Mouse (Mus musculus): ENCODE data around the gene Cd52.
"Not testable (repeated sequence)": the region's sequence is repeated elsewhere in the genome, so short reads cannot be mapped to it uniquely, and the experiment has no call there.

Cd52 gene

GRCm38 (mm10) chr4:134094923-134095547 lies at the start of gene Cd52:
TSS of gene Cd52 (minus strand) at chr4:134095082.
- DNase-seq (ENCODE audit: low spot score in 2 of 2) = no peak

GRCm38 (mm10) chr4:134144297-134144696 lies 49.4 kb upstream of the Cd52 start:
- DNase-seq (ENCODE audit: low spot score in 2 of 2) = not testable (repeated sequence)

DNA sequence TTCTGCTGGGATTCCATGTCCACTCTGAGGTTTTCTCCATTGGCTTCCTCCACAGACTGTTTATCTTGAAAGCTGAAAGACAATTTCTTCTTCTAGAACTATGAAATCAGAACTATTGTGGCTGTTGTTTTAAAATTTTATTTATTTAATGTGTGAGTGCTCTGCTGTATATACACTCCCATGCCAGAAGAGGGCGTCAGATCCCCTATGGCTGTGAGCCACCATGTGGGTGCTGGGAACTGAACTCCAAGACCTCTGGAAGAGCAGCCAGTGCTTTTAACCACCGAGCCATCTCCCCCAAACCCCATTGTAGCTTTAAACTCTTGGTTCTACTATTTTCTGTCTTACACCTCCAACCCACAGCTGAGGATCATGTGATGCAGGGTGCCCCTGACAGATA lies 44.0 kb upstream of the Cd52 start:
- no peak for DNase-seq (ENCODE audit: low spot score in 2 of 2)

DNA sequence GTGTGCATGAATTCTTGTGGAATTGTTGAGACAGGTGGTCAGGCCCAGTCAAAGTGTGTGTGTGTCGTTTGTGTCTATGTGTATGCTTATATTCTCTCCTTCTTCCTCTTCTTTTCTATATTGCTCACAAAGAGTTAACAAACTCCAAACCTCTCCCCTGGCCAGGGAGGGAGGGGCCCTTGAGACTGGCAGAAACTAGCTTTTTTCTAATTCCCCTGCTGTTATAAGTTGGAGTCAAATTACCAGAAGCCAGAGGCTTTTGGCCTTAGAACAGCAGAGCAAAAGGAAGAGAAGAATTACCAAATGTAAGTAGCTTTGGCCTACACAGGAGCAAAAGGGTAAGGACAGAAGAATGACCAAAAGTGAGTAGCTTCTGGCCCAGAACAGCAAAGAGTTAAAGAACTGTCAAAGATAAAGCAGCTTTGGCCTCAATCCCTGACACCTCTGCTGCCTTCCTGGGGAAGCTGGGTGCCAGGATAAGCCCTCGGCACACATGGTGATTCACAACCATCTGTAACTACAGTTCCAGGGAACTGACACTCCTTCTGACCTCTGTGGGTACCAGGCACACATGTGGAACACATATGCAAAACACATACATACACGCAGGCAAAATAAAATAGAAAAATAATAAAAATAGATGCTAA lies 41.5 kb upstream of the Cd52 start:
- no peak for DNase-seq (ENCODE audit: low spot score in 2 of 2)

DNA sequence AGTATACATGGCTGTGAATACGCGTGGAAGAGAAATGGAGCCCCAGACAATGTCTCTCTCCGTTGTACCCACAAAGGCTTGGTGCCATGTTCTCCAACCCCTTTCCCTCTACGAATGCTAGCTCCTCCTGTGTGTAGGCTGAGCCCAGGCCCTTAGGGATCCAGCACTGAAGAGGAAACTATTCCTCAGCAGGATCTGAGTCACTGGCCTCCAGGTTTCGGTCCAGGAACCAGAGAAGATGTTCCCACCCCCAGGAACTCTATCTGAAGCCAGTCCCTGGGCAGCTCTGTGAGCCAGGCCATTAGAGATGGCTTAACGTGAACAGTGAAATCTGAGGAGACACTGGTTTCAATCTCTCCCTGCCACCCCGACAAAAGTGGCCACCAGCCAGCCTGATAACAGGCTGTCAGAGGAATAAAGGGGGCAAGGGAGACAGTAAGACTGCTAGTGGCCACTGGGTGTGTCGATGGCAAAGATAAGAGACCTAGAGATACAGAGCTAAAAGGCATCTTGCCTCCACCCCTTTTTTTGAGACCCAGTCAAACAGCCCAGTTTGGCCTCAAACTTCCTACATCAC lies 37.7 kb upstream of the Cd52 start:
- no peak for DNase-seq (ENCODE audit: low spot score in 2 of 2)

GRCm38 (mm10) chr4:134132117-134132516 lies 37.2 kb upstream of the Cd52 start:
- DNase-seq (ENCODE audit: low spot score in 2 of 2) = no peak

- DNase-seq (ENCODE audit: low spot score in 2 of 2) = no peak
These were observed 34.6 kb upstream of the Cd52 start for GRCm38 (mm10) chr4:134129482-134129881.

DNA sequence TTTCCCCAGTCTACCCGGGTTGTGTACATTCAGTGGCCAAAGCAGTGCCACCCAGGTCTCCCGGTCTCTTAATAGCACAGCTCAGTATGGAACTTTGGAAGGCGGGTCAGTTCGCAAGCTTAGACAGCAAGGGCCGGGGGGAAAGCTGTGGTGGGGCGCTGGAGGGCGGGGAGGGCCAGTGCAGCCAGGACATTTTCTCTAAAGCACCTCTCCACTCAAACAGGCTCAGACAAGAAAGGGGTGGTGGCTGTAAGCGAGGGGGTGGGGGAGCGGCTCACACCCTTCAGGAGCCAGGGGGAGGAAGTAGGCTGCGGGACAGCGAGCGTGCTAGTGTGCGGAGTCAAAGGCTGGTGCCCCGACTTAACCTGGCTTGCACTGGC lies 34.1 kb upstream of the Cd52 start:
- DNase-seq (ENCODE audit: low spot score in 2 of 2) = no peak

DNA sequence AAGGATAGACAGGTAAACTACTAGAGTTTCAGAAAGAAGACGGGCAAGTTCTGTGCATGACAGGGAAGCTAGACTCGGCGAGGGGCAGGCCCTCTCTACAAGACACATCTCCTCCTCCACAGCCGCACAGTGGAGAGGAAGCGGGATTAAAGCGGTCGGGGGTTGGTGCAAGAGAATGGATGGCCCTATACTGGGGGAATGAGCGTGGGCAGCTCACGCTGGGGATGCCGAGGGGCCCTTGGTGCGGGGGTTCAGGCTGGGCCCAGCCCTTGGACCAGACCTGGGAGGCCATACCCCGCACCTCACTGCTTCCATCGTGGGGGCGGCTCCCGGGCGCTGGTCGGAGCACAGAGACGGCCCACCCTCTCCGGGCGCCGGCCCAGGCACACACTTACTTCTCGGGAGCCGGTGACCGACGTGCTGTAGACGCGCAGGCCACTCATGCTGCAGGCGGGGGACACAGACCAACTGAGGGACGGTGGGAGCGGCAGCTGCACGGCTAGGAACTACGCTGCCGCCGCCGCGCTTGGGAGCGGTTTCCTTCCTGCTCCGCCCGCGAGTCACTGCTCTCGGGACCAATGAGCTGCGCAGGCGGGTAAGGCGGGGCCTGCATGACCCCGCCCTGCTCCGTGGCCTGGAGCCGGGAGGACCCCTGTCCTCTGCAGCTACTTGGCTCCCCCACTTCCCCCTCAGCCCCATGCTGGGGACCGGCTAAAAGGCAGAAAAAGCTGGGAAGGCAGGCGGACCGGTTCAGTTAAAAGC lies 33.5 kb upstream of the Cd52 start, which contains the start of gene Sh3bgrl3:
Gene Sh3bgrl3, minus strand, starts transcription at position 569 of the 762 bp plus-strand sequence.
- DNase-seq (ENCODE audit: low spot score in 2 of 2) = peak; percentile 94

DNA sequence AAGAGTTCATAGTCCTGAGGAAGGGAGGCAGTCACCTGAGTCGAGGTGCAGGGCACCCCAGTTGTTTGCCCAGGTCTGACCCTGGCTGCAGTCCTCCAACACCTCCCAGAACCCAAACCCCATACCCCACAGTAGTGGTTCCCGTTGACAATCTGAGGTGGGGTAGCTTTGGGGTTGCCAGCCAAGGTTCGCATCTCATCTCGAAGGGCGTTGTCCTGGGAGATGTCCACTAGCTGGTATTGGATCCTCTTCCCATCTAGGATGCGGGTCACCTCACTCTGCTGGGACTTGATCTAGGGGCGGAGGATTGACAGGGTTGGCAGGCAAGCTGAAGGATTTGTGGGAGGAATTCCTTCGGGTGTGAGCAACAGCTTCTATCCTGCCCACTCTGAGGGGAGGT lies 32.9 kb upstream of the Cd52 start:
- no peak for DNase-seq (ENCODE audit: low spot score in 2 of 2)

DNA sequence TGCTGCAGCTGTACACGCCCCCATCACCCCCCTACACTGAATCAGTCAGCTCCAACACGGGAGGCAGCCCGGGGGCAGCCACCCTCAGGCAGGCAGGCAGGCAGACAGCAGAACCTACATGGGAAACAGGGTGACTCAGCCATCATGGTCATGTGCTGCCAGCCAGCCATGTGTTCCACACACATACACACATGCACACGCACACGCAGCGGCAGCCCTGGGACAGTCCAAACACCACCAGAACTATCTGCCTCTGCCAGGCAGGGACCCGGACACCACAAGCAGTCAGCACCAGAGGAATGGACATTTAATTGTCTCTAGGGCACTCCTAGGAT lies 32.2 kb upstream of the Cd52 start:
- DNase-seq (ENCODE audit: low spot score in 2 of 2) = peak; percentile 43 to 59

DNA sequence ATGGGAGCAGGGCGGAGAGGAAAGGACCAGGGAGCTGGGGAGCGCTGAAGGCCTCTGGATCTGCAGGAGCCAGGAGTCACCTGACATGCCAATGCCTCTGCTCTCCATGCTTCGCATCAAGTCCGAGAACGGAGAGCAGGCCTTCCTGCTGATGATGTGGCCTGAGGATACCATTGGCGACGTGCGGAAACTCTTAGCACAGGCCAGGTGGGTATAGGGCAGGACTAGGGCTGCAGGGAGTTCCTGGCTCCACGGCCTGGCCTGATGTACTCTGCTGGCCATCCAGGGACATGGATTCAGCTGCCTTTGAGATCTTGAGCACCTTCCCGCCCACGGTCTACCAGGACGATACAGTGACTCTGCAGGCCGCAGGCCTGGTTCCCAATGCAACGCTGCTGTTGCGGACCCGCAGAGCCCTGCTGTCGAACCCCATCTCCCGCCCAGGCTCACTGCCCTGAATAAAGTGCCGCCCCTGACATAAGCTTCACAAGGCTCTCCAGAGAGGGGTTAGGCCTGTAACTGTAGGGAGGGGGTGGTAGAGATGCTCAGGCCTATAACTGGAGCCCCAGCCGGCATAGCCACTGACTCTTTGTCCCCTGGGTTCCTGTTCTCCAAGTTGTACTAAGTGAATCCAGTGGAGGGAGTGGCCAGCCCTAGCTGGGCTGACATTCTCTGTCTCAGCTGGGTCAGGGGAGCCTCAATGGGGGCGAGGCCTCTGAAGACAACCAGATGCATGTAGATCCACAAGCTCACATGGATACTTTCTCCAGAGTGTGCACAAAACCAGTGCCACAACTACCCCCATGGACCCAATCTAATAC lies 31.6 kb upstream of the Cd52 start:
- peak in 1 of 2 experiments; percentile 52 for DNase-seq (ENCODE audit: low spot score in 2 of 2)

- DNase-seq (ENCODE audit: low spot score in 2 of 2) = no peak
These were observed 30.6 kb upstream of the Cd52 start for GRCm38 (mm10) chr4:134125383-134126060.

DNA sequence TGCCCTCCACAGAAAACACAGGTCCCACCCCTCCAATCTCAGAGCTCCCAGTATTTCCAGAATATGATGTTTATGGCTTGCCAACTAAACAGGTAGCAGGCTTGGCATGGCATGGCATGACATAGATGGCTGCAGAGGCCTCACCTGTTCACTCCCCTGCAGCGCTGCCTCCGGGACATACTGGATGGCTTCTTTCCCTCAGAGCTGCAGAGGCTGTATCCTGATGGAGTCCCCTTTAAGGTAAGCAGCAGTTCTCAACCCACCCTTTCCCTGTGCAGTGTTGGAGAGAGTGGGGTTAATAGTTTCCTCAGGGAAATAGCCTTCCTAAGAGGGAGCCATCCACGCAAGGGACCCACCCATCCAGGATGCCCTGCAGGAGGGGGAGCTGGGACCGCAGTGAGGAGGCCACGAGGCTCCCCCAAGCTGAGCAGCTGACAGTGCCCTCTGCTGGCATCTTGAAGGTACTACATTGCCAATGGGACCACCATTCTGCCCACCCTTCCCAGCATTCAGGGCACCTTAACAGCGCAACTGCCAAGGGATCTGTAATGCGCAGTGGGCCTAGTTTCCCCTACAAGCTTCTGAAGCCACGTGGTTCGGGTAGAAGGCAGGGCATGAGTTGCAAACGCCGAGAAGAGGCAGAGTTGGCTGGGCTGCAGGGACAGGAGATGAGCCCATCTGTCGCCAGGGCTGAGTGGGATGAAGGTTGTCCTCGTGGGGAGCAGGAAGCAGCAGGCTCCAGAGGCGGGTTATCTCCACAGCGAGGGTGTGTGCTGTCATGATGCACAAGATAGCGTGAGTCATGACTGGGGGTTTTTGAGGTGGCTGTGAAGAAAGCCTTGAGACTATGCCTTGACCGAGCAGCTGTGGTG lies 29.0 kb upstream of the Cd52 start:
- peak; percentile 81 to 88 for DNase-seq (ENCODE audit: low spot score in 2 of 2)

DNA sequence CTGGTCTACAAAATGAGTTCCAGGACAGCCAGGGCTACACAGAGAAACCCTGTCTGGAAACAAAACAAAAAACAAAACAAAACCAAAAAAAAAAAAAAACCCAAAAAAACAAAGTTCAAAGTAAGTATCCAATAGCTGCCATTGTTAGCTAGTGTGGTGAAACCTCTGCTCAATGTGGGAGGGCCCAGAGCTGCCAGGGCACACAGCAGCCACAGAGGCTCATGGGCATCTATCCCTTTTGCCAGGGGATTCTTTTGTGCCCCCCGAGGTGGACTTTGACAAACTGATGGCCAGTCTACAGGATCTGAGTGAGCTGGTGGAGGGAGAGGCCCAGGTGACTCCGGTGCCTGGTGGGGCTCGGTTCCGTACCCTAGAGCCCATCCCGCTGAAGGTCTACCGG lies 28.3 kb upstream of the Cd52 start:
- no peak for DNase-seq (ENCODE audit: low spot score in 2 of 2)

DNA sequence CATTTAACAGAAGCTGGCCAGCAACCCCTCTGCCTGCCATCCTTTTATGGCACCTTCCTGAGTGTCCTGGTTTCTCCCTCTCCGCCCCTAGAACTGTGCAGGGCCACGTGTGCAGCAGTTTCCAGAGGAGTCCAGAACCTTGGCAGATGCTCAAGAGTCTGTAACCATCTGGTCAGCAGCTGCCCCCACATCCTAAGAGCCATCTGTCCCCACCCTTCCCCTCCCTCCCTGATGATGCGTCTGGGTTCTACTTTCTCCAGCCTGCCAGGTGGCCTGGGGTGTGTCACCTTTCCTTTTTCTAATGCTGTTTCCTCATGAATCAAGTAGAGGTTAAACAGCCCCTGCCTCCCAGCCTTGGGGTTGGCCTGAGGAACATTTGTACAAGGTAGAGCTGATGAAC lies 27.4 kb upstream of the Cd52 start:
- DNase-seq (ENCODE audit: low spot score in 2 of 2) = no peak

DNA sequence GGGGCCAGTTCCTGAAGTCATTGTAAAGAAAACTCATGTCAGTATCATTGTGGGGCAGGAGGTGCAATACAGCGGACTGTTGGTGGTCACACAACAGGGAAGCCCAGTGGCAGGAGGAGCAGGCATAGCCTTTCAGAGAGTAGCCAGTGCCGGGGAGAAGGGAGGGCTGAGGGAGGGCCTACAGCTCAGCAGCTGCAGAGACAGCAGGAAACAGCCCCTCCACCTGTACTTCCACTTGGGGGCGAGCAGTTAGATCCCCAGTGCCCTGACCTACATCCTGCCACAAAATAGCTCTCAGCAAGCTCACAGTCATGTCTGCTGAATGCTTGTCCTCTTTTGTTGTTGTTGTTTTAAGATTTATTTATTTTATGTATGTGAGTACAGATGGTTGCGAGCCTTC lies 26.7 kb upstream of the Cd52 start:
- no peak for DNase-seq (ENCODE audit: low spot score in 2 of 2)

GRCm38 (mm10) chr4:134120916-134121315 lies 26.0 kb upstream of the Cd52 start:
- DNase-seq (ENCODE audit: low spot score in 2 of 2) = no peak

- DNase-seq (ENCODE audit: low spot score in 2 of 2) = no peak
These were observed 25.4 kb upstream of the Cd52 start for GRCm38 (mm10) chr4:134120192-134120805.

DNA sequence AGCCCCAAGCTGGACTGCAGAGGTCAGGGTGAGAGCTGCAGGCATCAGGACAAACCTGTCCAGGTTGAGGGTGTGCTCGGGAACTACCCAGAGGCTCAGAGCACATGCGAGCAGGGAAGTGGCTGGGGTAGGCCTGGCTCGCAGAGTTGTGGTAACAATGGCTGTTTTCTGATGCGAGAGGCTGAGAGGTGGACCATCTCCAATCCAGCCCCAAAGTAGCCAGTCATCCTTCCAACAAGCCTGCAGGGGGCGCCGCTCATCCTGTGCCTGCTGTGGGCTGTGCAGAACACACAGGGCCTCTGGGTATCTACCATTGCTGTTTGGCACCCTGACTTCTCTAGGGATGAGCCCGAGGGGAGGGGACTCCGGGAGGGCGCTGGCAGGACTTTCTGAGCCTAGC lies 24.8 kb upstream of the Cd52 start:
- DNase-seq (ENCODE audit: low spot score in 2 of 2) = no peak

Data from right cerebral cortex, postnatal 10 days (tissue).